Mouse (Mus musculus): ENCODE results near the gene Nsun2.

Gene Nsun2

GRCm38 (mm10) chr13:69533405-69534333, at the start of gene Nsun2:
Nsun2 (plus strand) TSS chr13:69533746.
- in situ Hi-C loops (cut with MboI; ENCODE audit: low sequenced_read_pairs): no loop called here

- in situ Hi-C loops (cut with MboI; ENCODE audit: low sequenced_read_pairs): no loop called here
These were observed 48.2 kb upstream of the Nsun2 start for GRCm38 (mm10) chr13:69485326-69485725.

- in situ Hi-C loops (cut with MboI; ENCODE audit: low sequenced_read_pairs): no loop called here
These were observed 47.7 kb upstream of the Nsun2 start for GRCm38 (mm10) chr13:69485833-69486232.

GRCm38 (mm10) chr13:69487108-69487507, 46.4 kb upstream of the Nsun2 start:
- in situ Hi-C loops (cut with MboI; ENCODE audit: low sequenced_read_pairs): no loop called here

GRCm38 (mm10) chr13:69487611-69488275, 45.8 kb upstream of the Nsun2 start:
- in situ Hi-C loops (cut with MboI; ENCODE audit: low sequenced_read_pairs): no loop called here

- in situ Hi-C loops (cut with MboI; ENCODE audit: low sequenced_read_pairs): no loop called here
These were observed 44.8 kb upstream of the Nsun2 start for GRCm38 (mm10) chr13:69488565-69489255.

GRCm38 (mm10) chr13:69489777-69490176, 43.8 kb upstream of the Nsun2 start:
- in situ Hi-C loops (cut with MboI; ENCODE audit: low sequenced_read_pairs): no loop called here

- in situ Hi-C loops (cut with MboI; ENCODE audit: low sequenced_read_pairs): no loop called here
These were observed 40.6 kb upstream of the Nsun2 start for GRCm38 (mm10) chr13:69492876-69493463.

GRCm38 (mm10) chr13:69498276-69498675, 35.3 kb upstream of the Nsun2 start:
- in situ Hi-C loops (cut with MboI; ENCODE audit: low sequenced_read_pairs): no loop called here

- in situ Hi-C loops (cut with MboI; ENCODE audit: low sequenced_read_pairs): loop anchor here (25.0 kb wide), 1 partner anchor 915 kb away; the partner anchor contains the start of genes 1700001L19Rik, Fastkd3 and Mtrr
These were observed 31.3 kb upstream of the Nsun2 start for GRCm38 (mm10) chr13:69502157-69502750.

- in situ Hi-C loops (cut with MboI; ENCODE audit: low sequenced_read_pairs): loop anchor here (25.0 kb wide), 1 partner anchor 916 kb away; the partner anchor contains the start of genes 1700001L19Rik, Fastkd3 and Mtrr
These were observed 30.7 kb upstream of the Nsun2 start for GRCm38 (mm10) chr13:69502863-69503262.

GRCm38 (mm10) chr13:69506341-69507086, 27.0 kb upstream of the Nsun2 start:
- in situ Hi-C loops (cut with MboI; ENCODE audit: low sequenced_read_pairs): loop anchor here (25.0 kb wide), 1 partner anchor 919 kb away; the partner anchor contains the start of genes 1700001L19Rik, Fastkd3 and Mtrr

GRCm38 (mm10) chr13:69507666-69508065, 25.9 kb upstream of the Nsun2 start:
- in situ Hi-C loops (cut with MboI; ENCODE audit: low sequenced_read_pairs): loop anchor here (25.0 kb wide), 1 partner anchor 920 kb away; the partner anchor contains the start of genes 1700001L19Rik, Fastkd3 and Mtrr

GRCm38 (mm10) chr13:69509391-69510244, 23.9 kb upstream of the Nsun2 start:
- in situ Hi-C loops (cut with MboI; ENCODE audit: low sequenced_read_pairs): loop anchor here (25.0 kb wide), 1 partner anchor 922 kb away; the partner anchor contains the start of genes 1700001L19Rik, Fastkd3 and Mtrr

GRCm38 (mm10) chr13:69515091-69515490, 18.5 kb upstream of the Nsun2 start:
- in situ Hi-C loops (cut with MboI; ENCODE audit: low sequenced_read_pairs): loop anchor here (25.0 kb wide), 1 partner anchor 928 kb away; the partner anchor contains the start of genes 1700001L19Rik, Fastkd3 and Mtrr

GRCm38 (mm10) chr13:69517445-69517844, 16.1 kb upstream of the Nsun2 start:
- in situ Hi-C loops (cut with MboI; ENCODE audit: low sequenced_read_pairs): loop anchor here (25.0 kb wide), 1 partner anchor 930 kb away; the partner anchor contains the start of genes 1700001L19Rik, Fastkd3 and Mtrr

- in situ Hi-C loops (cut with MboI; ENCODE audit: low sequenced_read_pairs): loop anchor here (25.0 kb wide), 1 partner anchor 932 kb away; the partner anchor contains the start of genes 1700001L19Rik, Fastkd3 and Mtrr
These were observed 14.4 kb upstream of the Nsun2 start for GRCm38 (mm10) chr13:69519137-69519536.

Data from CH12F3 (cell line).